Mouse (Mus musculus) gastrocnemius, postnatal 36 days (tissue): Measurements from ENCODE around the gene Ccdc24. TPM values are rescaled to one million over a fixed set of nuclear protein-coding genes. Genes with fewer than 3 reads are reported as not detected.

ENCODE experiments used
- DNase-seq, 2 experiments: peaks; one replicate each; pipeline ENCODE4 v3.0.0; 2022
- intact Hi-C: fragments of 180-260 bp; cut with DNase I; formaldehyde crosslinking; loops from one replicate; pipeline ENCODE4 v1.15.1; 2025
- total RNA-seq, 2 experiments: library from RNA; stranded (reverse); gene quantifications; 2 replicates each; pipeline ENCODE4 v1.2.3; 2021

Ccdc24 gene
- total RNA-seq, 2 experiments from 2014 or later: 0.33 TPM; not detected in 1

GRCm38 (mm10) chr4:117893376-117893775 lies 21.0 kb upstream of the Ccdc24 start:
- no peak for DNase-seq
- intact Hi-C loops: no loop called here

- peak; percentile 61 to 67 for DNase-seq
- intact Hi-C loops: no loop called here
Measured at GRCm38 (mm10) chr4:117891738-117892161, 19.4 kb upstream of the Ccdc24 start, which contains the start of gene Dph2. TSS of gene Dph2 (minus strand) at chr4:117892032.

GRCm38 (mm10) chr4:117890750-117891149 lies 18.4 kb upstream of the Ccdc24 start:
- intact Hi-C loops: no loop called here
- DNase-seq: no peak

GRCm38 (mm10) chr4:117890031-117890430 lies 17.7 kb upstream of the Ccdc24 start:
- intact Hi-C loops: no loop called here
- no peak for DNase-seq

- DNase-seq: no peak
- intact Hi-C loops: no loop called here
Measured at GRCm38 (mm10) chr4:117889471-117889870, 17.1 kb upstream of the Ccdc24 start.

- DNase-seq: no peak
- intact Hi-C loops: no loop called here
Measured at GRCm38 (mm10) chr4:117887920-117888319, 15.6 kb upstream of the Ccdc24 start.

- intact Hi-C loops: no loop called here
- DNase-seq: peak; percentile 88 to 90
Measured at GRCm38 (mm10) chr4:117887133-117887532, 14.8 kb upstream of the Ccdc24 start, which contains the start of gene Atp6v0b. TSS of gene Atp6v0b (minus strand) at chr4:117887333.

- intact Hi-C loops: no loop called here
- DNase-seq: no peak
Measured at GRCm38 (mm10) chr4:117886644-117887043, 14.3 kb upstream of the Ccdc24 start.

GRCm38 (mm10) chr4:117885994-117886393 lies 13.6 kb upstream of the Ccdc24 start:
- no peak for DNase-seq
- intact Hi-C loops: no loop called here

- intact Hi-C loops: no loop called here
Measured at GRCm38 (mm10) chr4:117885093-117885492, 12.7 kb upstream of the Ccdc24 start.

GRCm38 (mm10) chr4:117884146-117884545 lies 11.8 kb upstream of the Ccdc24 start:
- DNase-seq: no peak
- intact Hi-C loops: no loop called here

More at GRCm38 (mm10) chr4:117885093-117885492, 12.7 kb upstream of the Ccdc24 start:
- no peak for DNase-seq

GRCm38 (mm10) chr4:117882701-117883691 lies 10.6 kb upstream of the Ccdc24 start, which contains the start of gene B4galt2:
TSS of gene B4galt2 (minus strand) at chr4:117883487.
- intact Hi-C loops: no loop called here
- peak; percentile 37 to 42 for DNase-seq

- intact Hi-C loops: no loop called here
- no peak for DNase-seq
Measured at GRCm38 (mm10) chr4:117878703-117879102, 6.3 kb upstream of the Ccdc24 start.

GRCm38 (mm10) chr4:117878301-117878700 lies 5.9 kb upstream of the Ccdc24 start:
- intact Hi-C loops: no loop called here
- no peak for DNase-seq

GRCm38 (mm10) chr4:117873615-117874014 lies 1.3 kb upstream of the Ccdc24 start:
- no peak for DNase-seq
- intact Hi-C loops: no loop called here

GRCm38 (mm10) chr4:117871787-117872186 lies 570 bp downstream of the Ccdc24 start:
- no peak for DNase-seq
- intact Hi-C loops: no loop called here

GRCm38 (mm10) chr4:117870437-117870836 lies 1.9 kb downstream of the Ccdc24 start:
- DNase-seq: no peak
- intact Hi-C loops: no loop called here

- intact Hi-C loops: loop anchor here (10.0 kb wide), 1 partner anchor 155 kb away; no protein-coding TSS in a partner anchor
- DNase-seq: no peak
Measured at GRCm38 (mm10) chr4:117869317-117869716, 3.0 kb downstream of the Ccdc24 start.

- peak; percentile 47 to 54 for DNase-seq
- intact Hi-C loops: loop anchor here (10.0 kb wide), 1 partner anchor 153 kb away; no protein-coding TSS in a partner anchor
Measured at GRCm38 (mm10) chr4:117867823-117868222, 4.5 kb downstream of the Ccdc24 start.

GRCm38 (mm10) chr4:117867000-117867399 lies 5.4 kb downstream of the Ccdc24 start:
- no peak for DNase-seq
- intact Hi-C loops: loop anchor here (10.0 kb wide), 1 partner anchor 152 kb away; no protein-coding TSS in a partner anchor

- DNase-seq: peak; percentile 69 to 73
- intact Hi-C loops: loop anchor here (10.0 kb wide), 1 partner anchor 151 kb away; no protein-coding TSS in a partner anchor
Measured at GRCm38 (mm10) chr4:117866083-117866482, 6.3 kb downstream of the Ccdc24 start.
